Mouse (Mus musculus) cerebellum, adult 2 months (tissue): Measurements from ENCODE around the gene Aox1. TPM values are rescaled to one million over a fixed set of nuclear protein-coding genes. Genes with fewer than 3 reads are reported as not detected.
A peak's percentile ranks its signal among the peaks of the same experiment; 100 is the strongest.

ENCODE experiments used
- DNase-seq, 2 experiments: peaks; one replicate each; pipeline ENCODE4 v3.0.0; 2021
- H3K27ac ChIP-seq: fragments of 200-500 bp; 2 replicates; pipeline ENCODE4 v1.5.1; 2012; ENCODE audit warnings: low read length, control low read depth, inconsistent platforms; ENCODE audit not compliant: insufficient read depth
- H3K27me3 ChIP-seq: fragments of 200-500 bp; 2 replicates; pipeline ENCODE4 v1.6.1; 2012; ENCODE audit warnings: inconsistent platforms, mild to moderate bottlenecking, low read length, moderate library complexity; ENCODE audit not compliant: control insufficient read depth, insufficient read depth
- H3K4me1 ChIP-seq: fragments of 200-500 bp; 2 replicates; pipeline ENCODE4 v1.6.1; 2011; ENCODE audit warnings: low read length; ENCODE audit not compliant: control insufficient read depth, insufficient read depth
- H3K4me3 ChIP-seq: fragments of 200-500 bp; replicated peaks from 2 replicates; pipeline ENCODE3; 2011; ENCODE audit warnings: mild to moderate bottlenecking, low read depth, low read length, control low read depth; ENCODE audit not compliant: insufficient read depth
- CTCF ChIP-seq: fragments of 200-500 bp; IDR thresholded peaks from 2 replicates; pipeline ENCODE4 v1.5.1; 2011; ENCODE audit warnings: low read depth, mild to moderate bottlenecking, control low read depth, low read length, moderate library complexity, borderline replicate concordance; ENCODE audit not compliant: insufficient read depth
- POLR2A ChIP-seq: fragments of 200-500 bp; IDR thresholded peaks from 2 replicates; pipeline ENCODE4 v1.6.1; 2011; ENCODE audit warnings: low read length, control low read depth, borderline replicate concordance; ENCODE audit not compliant: insufficient read depth
- WGBS: fragments of 180-500 bp; shearing (Covaris S2); methylation state at CpG from one replicate; pipeline ENCODE4 v1.1.7; 2018; 5-methylcytosine and 5-hydroxymethylcytosine counted together
- polyA plus RNA-seq: library from polyadenylated mRNA; depleted of rRNA; stranded (reverse); fragments of >200 nt; gene quantifications from 2 replicates; pipeline ENCODE4 v1.2.3, GENCODE M21; 2012

Gene Aox1
- polyA plus RNA-seq, 1 experiment = 5.1 TPM

DNA sequence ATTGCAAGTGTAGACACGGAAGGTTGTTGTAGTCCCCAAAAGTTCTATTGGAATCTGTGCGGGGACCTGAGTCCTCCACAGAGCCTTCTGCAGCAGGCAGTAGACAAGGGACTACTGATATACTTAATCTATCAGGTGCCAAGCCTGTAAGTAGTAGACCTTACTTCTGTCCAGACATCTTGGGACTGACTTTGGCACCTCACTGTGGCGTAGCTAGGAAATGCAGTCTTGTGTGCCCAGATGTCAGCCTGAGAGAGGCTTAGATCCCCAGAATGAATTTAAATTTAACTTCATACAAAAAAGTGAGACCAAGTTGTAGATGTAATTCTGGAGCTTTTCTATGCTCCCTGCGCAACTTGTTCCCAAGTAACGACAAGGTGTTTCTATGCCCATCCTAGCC is 50.0 kb downstream of the Aox1 start:
- Histone ChIP-seq H3K4me3 (no peak overlapping the region), H3K27ac (no peak overlapping the region), H3K4me1 (no peaks in the 10 kb centered on the region), H3K27me3 (no peaks in the 10 kb centered on the region)
- 92% methylated on average over 5 of the region's 5 CpGs for WGBS
- TF ChIP-seq POLR2A = no peak
- peak; percentile 41; the same call in 1 of the 2 replicates for TF ChIP-seq CTCF
- peak; percentile 12 to 20 for DNase-seq

DNA sequence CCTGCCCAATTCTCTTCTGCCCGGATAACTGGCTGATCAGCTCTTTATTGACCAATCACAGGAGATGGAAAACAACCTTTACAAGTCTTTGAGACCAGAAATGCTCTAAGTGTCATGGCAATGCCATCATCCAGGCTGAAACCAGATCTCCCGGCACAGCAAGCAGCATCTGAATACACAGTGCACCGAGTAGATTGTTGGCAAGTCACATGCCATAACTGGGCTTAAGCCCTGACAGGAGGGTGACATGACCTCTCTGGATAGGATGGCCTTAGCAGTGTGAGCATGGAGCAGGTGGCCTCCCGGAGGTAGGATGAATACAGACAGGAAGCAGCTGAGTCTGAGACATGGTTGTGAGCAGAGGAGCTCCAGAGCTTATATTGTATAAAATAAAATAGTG is 50.7 kb downstream of the Aox1 start:
- Histone ChIP-seq H3K4me3 (no peak overlapping the region), H3K27me3 (no peaks in the 10 kb centered on the region), H3K4me1 (no peaks in the 10 kb centered on the region), H3K27ac (no peak overlapping the region; the same call in 1 of the 2 replicates)
- TF ChIP-seq POLR2A (no peak), CTCF (no peak)
- no peak for DNase-seq
- 81% methylated on average over 4 of the region's 4 CpGs for WGBS

DNA sequence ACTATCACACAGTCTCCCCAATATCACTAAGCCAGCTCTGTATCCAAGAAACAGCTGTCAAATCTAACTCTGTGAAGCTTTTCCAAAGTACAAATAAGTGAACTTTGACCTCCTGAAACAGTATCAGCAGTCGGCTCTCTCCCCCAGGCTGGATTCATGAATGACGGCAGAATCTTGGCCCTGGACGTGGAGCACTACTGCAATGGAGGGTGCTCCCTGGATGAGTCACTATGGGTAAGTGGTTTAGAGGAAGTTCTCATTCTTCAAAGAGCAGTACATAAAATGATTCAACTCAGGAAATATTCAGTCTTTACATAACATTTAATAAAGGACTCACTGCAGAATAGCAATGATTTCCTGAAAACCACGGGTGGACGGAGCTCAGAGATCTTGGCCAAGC is 51.6 kb downstream of the Aox1 start:
- 81% methylated on average over 5 of the region's 5 CpGs for WGBS
- no peak overlapping the region for H3K4me3 ChIP-seq
- TF ChIP-seq CTCF = no peak
- TF ChIP-seq POLR2A = no peak
- H3K27ac ChIP-seq = no peak overlapping the region
- H3K27me3 ChIP-seq = no peaks in the 10 kb centered on the region
- DNase-seq = no peak
- no peaks in the 10 kb centered on the region for H3K4me1 ChIP-seq

DNA sequence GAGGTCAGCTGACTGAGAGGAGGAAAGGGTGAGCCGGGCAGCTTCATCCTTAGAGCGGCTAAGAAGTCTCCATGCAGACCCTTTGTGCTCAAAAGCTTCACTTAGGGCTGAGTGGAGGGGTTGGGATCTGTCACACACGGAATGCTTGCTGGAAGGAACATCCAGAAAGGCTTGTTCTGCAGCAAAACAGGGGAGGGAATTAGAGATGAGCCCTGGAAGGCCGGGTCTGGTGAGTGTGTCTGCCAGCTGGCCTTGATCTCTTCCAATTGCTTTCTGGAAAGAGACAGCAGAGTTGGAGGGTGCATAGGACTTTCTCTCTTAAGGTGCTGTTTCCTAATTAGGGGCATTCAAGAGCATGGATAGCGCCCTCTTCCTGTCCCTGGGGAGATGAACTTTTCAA is 59.6 kb downstream of the Aox1 start:
- TF ChIP-seq POLR2A (no peak), CTCF (no peak)
- no peaks in the 10 kb centered on the region for H3K27me3 ChIP-seq
- no peaks in the 10 kb centered on the region for H3K4me1 ChIP-seq
- no peak overlapping the region for H3K4me3 ChIP-seq
- WGBS = 31% methylated on average over 5 of the region's 5 CpGs
- DNase-seq = no peak
- no peak overlapping the region for H3K27ac ChIP-seq

DNA sequence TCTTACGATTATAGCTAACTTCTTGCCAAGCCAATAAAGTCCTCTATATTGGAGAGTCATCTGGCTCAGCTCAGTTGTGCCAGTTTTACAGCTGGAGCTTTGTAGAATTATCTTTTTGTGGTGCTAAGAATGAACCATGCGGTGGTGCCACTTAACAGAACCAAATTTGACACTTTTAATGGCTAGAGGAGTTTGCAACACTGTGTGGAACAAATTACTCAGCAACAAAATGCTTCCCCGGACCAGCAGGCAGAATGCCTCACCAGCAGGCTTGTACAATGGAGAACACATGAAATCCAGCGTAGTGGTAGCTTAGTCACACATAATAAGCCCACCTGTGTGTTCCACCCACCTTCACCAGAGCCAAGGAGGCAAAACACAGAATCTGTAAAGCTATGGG is 60.5 kb downstream of the Aox1 start:
- Histone ChIP-seq H3K4me3 (no peak overlapping the region), H3K27ac (no peak overlapping the region), H3K27me3 (no peaks in the 10 kb centered on the region), H3K4me1 (no peaks in the 10 kb centered on the region)
- DNase-seq = no peak
- TF ChIP-seq POLR2A (no peak), CTCF (no peak)
- WGBS = 80% methylated on average over 4 of the region's 4 CpGs

DNA sequence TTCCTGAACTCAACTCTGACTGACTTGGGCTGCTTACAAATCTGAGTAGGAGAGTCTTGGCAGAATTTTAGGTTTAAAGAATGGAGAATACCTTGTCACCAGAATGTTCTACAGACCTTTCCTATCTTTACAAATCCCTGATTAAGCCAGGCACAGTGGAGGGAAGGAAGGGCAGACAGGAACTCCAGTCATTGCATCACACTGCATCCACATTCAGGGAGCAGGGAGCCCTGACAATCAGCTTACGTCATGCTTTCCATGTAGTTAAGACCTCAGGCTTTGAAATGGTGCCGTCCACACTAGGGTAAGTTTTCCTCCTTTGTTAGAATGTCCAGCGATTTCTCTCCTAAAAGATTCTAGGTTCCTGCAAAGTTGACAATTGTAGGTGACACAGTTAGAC is 61.5 kb downstream of the Aox1 start:
- 82% methylated on average over 3 of the region's 3 CpGs for WGBS
- no peak for DNase-seq
- TF ChIP-seq CTCF = no peak
- TF ChIP-seq POLR2A = no peak
- Histone ChIP-seq H3K27ac (no peak overlapping the region), H3K4me3 (no peak overlapping the region), H3K27me3 (no peaks in the 10 kb centered on the region), H3K4me1 (no peaks in the 10 kb centered on the region)

DNA sequence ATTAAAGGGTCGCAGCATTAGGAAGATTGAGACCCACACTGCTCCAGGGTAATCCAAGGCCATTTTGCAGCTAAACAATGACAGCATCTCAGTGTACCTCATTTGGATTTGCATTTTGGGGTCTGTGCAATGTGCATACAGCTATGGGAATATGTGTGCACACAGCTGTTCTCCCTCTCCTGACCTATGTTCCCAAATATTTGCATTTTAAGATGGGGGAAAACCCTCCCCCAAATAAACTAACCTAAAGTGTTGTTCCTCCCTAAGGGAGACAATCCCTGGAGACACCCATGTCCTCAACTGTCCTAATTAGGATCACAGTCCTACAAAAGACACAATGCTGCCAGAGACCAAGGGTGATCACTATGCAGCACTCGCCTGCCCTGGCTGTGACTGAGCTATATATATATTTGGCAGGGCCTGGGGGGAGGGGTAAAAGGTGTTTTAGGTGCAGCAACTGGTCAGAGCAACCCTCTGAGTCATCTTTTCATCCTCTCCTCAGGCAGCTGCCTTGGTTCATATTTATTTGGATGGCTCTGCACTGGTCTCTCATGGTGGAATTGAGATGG is 62.3 kb downstream of the Aox1 start:
- no peaks in the 10 kb centered on the region for H3K27me3 ChIP-seq
- 66% methylated on average over 2 of the region's 2 CpGs for WGBS
- DNase-seq = no peak
- H3K4me1 ChIP-seq = no peaks in the 10 kb centered on the region
- no peak for TF ChIP-seq CTCF
- TF ChIP-seq POLR2A = no peak
- H3K27ac ChIP-seq = no peak overlapping the region
- no peak overlapping the region for H3K4me3 ChIP-seq

DNA sequence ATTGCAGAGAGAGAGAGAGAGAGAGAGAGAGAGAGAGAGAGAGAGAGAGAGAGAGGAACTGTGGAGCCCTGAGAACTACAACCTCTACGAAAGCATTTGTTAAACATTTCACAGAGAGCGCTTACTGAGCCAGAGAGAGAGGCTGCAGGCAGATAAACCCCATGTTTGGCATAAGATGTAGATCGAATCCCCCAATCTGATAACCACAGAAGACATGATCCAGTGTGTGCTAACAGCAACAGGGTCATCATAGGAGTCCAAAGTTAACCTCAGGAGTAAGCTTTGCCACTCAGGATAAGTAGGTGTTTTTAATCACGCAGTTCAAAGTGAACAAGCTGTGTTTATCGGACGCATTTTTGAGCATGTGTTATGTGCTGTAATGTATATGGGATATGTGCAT is 67.6 kb downstream of the Aox1 start:
- H3K27me3 ChIP-seq = no peaks in the 10 kb centered on the region
- H3K4me1 ChIP-seq = no peaks in the 10 kb centered on the region
- H3K27ac ChIP-seq = no peak overlapping the region
- no peak for DNase-seq
- TF ChIP-seq POLR2A = no peak
- TF ChIP-seq CTCF = no peak
- no peak overlapping the region for H3K4me3 ChIP-seq
- WGBS = 92% methylated on average over 6 of the region's 6 CpGs

DNA sequence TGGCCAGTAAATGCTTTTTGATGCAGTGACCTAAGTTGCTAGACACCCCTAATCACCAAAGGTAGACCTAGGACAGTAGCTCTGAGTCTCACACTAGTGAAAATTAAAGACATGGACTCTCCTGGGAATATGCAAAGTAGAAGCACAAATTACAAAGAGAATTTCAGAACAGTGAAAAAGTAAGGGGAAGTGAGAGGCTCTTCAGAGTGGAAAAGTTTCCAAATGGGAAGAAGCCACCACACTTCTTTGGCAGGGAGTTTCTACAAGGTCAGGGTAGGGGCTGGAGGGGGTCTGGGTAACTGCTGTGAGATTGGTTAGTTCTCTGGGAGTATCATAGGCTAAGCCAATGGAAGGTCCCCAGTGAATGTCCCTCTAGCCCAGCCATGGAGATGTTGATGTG is 69.4 kb downstream of the Aox1 start:
- H3K4me3 ChIP-seq = no peak overlapping the region
- TF ChIP-seq CTCF = no peak

More for the DNA sequence above, 69.4 kb downstream of the Aox1 start:
- Histone ChIP-seq H3K27me3 (no peaks in the 10 kb centered on the region), H3K4me1 (no peaks in the 10 kb centered on the region), H3K27ac (no peak overlapping the region)
- DNase-seq = no peak
